Mouse (Mus musculus): Measurements from ENCODE around the gene Ace. TPM values are rescaled to one million over a fixed set of nuclear protein-coding genes. Genes with fewer than 3 reads are reported as not detected.
"Not testable (repeated sequence)": the region's sequence is repeated elsewhere in the genome, so short reads cannot be mapped to it uniquely, and the experiment has no call there.

Gene Ace
- total RNA-seq, 4 experiments from 2014 or later, result 9.4 to 22.2 (median 12.1) TPM

DNA sequence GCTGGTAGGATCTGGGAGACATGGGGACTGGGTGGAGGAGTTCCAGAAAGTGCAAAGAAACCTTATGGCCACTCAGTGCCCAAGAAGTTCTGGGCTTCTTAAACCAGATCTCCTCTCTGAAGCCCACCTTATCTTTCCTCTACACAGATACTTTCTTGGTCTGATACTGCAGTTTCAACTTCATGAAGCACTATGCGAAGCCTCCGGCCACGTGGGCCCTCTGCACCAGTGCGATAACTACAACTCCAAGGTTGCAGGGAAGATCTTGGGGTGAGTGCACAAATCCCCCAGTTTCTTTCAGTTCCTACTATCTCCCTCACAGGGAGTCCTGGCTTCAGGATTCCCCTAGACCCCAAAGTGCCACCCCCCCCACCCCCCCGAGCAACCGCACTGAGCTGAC is 32.3 kb downstream of the Ace start:
- DNase-seq, result no peak

DNA sequence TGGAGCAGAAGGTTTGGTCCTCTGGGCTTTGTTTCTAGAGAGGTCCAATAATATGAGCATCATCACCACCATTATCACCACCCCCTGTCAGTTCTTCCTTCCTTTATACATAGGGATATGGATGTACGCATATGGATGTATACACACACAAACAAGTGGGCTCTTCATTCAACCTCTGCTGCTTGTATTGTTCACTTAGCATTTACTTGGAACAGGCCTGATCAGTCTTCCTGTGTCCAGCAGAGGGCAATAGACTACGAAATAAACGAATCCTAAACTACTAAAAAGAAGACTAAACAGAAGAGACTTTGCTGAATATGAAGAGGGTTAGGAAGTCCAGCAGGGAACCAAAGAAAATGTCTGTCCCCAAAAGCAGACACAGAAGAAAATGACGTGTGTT is 34.0 kb downstream of the Ace start:
- no peak for DNase-seq

DNA sequence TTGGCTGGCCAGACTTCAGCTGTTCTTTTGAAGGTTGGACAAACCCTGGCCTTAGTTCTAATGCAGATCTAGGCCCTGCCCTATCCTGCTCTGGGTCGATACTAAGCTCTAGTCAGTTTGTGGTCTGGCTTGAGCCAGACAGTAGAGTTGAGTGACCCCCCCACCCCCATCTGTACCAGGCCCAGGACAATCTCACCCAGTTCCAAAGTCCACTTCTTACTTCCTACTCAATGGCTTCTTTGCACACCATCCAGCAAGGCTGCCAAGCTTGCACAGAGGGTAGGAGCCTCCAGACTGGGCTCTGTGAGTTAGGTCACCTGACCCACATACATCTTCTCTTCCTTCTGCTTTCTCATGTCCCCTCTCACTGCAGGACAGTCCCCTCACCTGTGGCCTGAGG is 36.8 kb downstream of the Ace start:
- DNase-seq, result no peak

DNA sequence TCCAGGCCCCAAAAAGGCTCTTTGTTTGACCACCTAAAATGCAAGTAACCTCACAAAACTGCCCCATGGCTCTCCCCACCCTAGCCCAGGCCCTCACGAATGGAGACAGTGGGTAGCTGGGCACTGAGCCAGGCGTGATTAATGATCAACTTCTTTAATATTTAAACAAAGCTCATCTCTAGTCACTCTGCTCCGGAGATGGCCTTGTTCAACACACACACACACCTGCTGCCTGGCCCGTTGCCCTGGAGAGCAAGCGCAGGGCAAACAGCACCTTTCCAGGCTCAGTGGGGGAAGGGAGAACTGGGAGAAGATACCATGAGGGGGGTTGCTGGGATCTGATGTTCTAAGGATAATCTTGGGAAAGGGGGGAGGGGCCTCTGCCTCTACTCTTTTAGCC is 38.2 kb downstream of the Ace start:
- DNase-seq, result no peak

DNA sequence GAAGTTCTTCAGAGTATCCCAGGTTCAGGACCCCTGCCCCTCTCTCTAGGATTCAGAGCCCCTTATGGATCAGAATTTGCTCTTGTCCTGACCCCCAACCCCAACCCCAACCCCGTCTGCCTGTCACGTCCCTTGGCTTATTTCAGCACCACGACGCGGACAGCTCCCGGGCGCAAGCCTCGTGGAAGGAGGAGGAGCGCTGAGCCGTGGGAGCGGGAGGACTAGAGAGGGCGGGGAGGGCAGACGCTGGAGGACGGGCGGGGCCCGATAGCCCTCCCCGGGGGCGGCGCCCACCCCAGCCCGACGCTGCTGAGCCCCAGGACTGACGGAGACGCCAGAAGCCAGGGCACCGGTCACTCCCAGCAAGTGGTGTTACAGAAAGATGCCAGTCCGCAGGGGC is 40.1 kb downstream of the Ace start, which contains the start of gene Kcnh6:
TSS of gene Kcnh6 (plus strand) at position 304 of the 400 bp plus-strand sequence.
- DNase-seq, result peak; percentile 32

DNA sequence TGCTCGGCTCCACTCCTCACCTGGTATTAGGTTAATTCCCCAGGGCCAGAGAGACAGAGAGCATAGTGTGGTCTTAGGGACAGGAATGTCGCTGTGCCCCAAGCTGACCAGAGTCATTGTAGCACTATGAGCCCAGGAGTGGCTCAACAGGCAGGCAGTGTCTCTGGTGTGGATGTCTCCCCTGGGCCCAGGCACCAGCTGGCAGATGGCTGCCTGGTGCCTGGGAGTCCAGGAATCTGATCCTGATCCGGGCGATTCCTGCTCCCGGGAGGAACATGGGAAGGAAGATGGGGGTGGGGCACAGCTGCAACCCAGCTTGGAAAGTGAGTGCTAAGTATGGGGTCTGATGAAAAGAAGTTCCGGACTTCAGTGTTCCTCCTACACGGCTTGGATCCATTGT is 45.0 kb downstream of the Ace start:
- DNase-seq, result no peak

DNA sequence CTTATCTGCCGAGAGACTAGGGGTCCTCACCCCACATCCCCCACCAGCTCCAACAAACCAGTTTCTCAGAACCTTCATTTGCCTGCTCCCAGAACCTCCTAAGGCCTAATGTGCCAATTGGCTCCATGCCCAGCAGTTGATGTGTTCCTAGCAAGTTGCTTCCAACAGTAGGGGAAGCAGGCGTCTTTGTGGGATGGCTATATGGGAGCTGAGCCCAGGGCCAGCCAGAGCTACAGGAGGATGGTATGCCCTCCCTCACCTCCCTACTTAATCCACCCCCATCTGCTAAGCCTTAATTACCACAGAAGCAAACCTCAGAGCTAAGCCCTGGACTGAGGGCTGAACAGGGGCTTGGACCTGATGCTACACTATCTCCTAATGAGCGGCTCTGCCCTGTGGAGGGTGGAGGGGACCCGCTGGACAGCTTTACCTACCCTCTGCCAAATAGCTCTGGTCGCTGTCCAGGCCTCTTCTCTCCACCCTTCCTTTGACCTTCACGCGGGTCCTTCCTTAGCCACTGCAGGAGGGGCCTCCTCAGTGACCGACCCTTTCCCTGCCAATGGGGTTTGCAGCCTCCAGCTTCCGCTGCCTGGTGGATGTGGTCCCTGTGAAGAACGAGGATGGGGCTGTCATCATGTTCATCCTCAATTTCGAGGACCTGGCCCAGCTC is 45.9 kb downstream of the Ace start:
- no peak for DNase-seq

DNA sequence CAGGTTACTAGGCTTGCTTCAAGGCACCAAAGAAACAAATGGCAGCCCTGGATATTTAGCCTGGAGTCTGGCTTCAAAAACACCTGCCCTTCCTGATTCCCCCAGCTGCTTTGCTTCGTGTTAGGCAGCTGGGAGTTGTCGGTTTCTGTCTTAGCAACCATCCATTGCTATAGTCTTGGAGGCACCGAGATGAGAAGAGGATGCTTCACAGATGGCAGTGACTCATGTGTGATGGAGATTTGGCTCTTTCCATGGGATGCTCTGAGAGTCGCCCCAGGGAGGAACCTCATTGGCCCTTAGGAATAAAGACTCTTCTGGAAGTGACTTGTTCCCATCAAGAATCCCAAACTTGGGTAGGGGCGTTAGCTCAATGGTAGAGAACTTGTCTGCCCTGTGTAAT is 48.7 kb downstream of the Ace start:
- DNase-seq, result no peak

DNA sequence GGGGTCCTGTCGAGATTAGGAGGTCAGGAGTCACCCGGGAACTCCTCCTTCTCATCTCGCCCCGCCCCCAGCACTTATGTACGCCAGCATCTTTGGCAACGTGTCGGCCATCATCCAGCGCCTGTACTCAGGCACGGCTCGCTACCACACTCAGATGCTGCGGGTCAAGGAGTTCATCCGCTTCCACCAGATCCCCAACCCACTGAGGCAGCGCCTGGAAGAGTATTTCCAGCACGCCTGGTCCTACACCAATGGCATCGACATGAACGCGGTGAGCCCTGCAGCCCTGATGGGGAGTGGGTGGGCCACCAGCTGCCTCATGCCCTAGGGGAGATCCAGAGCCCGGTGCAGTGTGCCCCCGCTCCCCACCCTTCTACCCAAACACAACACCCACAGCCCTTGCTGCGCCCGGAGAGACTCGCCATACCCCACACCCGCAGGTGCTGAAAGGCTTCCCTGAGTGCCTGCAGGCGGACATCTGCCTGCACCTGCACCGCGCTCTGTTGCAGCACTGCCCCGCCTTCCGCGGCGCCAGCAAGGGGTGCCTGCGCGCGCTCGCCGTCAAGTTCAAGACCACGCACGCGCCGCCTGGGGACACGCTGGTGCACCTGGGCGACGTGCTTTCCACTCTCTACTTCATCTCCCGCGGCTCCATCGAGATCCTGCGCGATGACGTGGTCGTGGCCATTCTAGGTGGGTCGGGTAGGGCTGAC is 52.5 kb downstream of the Ace start:
- DNase-seq, result no peak

DNA sequence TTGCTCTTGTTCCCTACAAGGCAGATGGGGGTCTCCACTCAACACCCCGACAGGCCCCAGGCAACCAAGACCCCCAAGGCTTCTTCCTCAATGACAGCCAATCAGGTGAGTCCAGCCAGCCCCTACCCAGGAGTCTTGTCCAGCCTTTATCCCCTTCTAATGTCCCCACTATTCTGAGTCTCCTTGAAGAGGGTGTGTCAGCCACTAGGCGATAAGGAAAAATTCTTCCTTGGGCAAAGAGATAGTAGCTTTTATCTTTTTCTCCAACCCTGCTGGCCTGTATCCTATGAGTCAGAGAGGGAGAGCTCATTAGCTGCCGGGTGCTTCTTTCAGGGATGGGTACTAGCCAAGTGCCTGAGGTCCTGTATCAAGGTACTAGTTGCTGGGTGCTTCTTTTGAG is 58.0 kb downstream of the Ace start:
- no peak for DNase-seq

DNA sequence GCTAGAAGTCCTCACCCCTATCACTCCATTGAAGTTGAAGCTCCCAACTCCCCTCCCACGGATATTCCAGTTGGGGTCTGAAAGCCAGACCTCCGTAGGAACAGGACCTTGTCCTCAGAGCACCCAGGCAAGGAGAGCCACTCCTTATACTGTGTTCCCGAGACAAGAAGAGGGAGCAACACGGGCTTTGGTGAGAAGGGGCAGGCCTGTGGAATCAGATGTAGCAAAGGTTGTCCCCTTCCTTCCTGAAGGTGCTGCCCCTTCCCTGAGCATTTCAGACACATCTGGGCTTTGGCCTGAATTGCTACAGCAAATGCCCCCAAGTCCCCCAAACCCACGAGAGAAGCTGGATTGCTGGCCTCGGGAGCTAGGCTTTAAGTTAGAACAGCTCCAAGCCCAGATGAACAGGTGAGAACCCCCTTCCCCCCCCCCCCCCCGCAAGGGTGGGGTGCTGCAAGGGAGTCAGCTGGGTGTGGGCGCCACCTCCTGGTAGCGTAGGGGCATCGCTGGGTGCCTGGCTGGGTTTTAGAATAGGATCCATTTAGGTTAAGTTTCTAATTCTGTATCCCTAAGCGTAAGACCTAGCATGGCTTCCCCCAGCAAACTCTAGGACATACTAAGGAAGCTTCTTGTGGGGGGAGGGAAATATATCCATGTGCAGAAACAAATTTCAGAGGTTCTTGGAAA is 58.9 kb downstream of the Ace start:
- no peak for DNase-seq

DNA sequence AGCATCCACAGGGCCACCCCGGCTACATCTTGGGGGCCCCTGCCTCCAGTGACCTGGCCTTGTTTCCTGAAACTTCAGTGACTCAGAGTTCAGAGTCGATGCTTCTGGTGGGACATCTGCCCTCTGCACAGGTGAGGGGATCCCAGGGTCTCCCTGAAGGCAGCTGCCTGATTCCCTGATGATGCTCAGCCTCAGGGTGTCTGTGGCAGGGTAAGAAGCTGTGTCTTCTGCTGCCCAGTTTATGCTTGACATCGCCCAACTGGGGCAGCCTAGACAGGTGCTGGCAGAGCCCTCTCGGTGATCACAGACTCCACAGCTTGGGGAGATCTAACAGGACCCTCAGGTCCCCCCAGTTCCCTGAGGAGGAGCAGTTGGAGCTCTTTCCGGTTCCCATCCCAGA is 59.9 kb downstream of the Ace start:
- DNase-seq, result no peak

DNA sequence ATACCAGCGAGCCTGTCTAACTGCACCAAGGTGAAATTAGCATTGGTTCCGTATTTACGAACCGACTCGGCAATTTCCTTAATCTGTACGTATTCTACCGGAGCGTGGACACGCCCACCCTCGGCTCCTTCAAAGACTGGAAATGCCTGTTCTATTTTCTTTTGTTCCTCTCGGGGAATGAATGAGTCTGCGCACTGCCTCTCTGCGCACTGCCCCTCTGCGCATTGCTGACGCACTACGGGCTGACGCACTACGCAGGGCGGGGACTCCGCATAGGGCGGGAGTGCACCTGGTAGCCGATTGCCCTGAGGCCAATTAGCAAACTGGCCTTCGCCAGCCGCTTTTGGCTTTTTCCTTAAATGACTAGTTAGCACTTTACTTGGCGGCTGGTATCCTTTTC is 64.3 kb downstream of the Ace start:
- DNase-seq, result not testable (repeated sequence)

DNA sequence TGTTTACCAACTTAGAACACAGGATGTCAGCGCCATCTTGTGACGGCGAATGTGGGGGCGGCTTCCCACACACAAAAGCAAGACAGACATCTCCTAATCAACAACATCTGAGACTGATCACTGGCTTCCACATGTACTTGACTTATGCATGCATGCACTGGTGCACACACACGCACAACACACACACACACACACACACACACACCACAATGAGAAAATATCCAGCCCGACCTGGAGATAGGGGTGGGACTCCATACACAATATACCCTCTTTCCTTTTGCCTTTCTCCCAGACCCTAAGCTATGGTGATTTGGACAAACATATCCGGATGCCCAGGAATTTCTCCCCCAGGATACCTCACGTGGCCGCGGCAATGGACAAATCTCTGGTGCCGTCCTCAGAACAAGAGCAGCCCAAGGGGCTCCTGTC is 65.8 kb downstream of the Ace start:
- DNase-seq, result no peak

DNA sequence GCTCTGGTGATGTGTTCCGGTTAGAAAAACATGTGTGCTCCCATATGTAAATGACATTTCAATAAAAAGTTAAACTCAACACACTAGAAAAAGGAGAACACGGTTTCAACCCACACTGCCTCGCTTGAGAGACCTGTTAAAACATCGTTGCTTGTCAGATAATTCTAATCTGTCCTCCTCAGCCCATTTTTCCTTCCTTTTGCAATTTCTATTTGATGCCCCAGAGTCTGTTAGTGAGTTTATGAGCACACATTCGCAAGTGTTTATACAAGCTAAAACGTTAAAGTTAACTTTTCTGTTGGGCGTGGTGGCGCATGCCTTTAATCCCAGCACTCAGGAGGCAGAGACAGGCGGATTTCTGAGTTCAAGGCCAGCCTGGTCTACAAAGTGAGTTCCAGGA is 67.2 kb downstream of the Ace start:
- no peak for DNase-seq

DNA sequence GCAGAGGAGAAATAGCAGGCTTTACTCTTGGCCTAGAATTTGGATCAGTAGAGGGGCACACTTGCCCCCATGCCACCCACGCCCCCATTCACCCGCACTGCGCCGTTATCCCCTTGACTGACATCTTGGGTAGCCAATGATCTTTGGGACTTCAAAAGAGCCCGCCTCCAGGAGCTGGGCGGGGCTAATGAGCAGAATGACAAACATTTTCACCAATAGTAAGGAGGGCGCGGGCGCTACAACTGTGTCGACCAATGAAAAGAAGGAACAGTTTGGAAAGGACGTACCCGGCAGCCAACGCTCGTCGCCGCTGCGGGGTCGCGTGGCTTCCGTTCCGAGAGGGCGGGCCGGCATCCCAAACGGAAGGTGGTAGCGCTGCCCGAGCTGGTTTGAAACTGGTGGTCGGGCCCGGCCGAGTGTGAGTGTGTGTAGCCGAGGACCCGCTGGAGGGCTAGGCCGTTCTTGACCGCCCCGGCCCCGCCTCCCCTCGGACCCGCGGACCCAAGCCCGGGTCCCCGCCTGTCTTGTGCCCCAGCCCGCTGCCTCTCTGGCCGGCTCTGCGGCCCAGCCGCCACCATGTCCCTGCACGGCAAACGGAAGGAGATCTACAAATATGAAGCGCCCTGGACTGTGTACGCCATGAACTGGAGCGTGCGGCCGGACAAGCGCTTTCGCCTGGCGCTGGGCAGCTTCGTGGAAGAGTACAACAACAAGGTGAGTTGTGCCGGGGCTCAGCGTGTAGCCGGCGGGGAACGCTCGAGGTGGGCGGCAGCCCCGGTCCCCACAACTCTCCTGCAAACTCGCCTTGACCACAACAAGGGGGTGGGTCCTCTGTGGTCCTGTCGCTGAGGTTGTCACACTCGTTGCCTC is 69.0 kb downstream of the Ace start, which contains the start of gene Dcaf7:
TSS of gene Dcaf7 (plus strand) at position 325 of the 870 bp plus-strand sequence.
- peak; percentile 97 for DNase-seq

DNA sequence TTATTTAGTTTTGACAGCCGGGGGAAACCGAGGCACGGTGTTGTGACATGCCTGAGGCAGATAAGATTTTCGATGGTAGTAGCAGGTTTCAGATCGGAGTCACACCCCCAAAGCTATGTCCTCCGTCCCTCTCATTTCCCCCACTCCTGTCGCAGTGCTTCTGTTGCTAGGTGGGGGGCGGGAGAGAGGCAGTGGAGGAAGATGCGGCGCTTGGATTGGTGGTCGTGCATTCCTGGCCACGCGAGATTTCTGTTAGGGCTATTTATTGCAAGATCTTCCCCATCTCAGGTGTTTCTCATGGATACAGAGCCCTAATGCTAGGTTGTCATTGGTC is 69.6 kb downstream of the Ace start:
- DNase-seq, result peak; percentile 31

Other genes starting within 250 kb of the Ace start
- gene Cyb561, start 14.6 kb upstream of the Ace start, total RNA-seq (2022), result 100 to 1,000 TPM; 214 to 322 (median 255) TPM
- gene Ace3, start 26.7 kb downstream of the Ace start, total RNA-seq (2022), result not detected
- gene Kcnh6, start 40.2 kb downstream of the Ace start, total RNA-seq (2022), result under 1 TPM; 0.31 to 0.67 (median 0.40) TPM
- 10 to 100 TPM; 57.3 to 79.3 (median 70.3) TPM for gene Dcaf7, start 68.9 kb downstream of the Ace start, total RNA-seq (2022)
- 10 to 100 TPM; 26.3 to 38.6 (median 33.1) TPM for gene Taco1, start 98.1 kb downstream of the Ace start, total RNA-seq (2022)
- gene Map3k3, start 116.7 kb downstream of the Ace start, total RNA-seq (2022), result 10 to 100 TPM; 41.7 to 58.2 (median 47.2) TPM
- not detected for gene Gm10840, start 192.9 kb downstream of the Ace start, total RNA-seq (2022)
- gene Limd2, start 192.9 kb downstream of the Ace start, total RNA-seq (2022), result 10 to 100 TPM in 3 of 4 experiments, 1 to 10 TPM in 1; 9.6 to 18.9 (median 14.3) TPM
- 10 to 100 TPM; 15.1 to 26.8 (median 19.3) TPM for gene Strada, start 234.2 kb downstream of the Ace start, total RNA-seq (2022)
- 100 to 1,000 TPM in 3 of 4 experiments, 10 to 100 TPM in 1; 84.3 to 125 (median 116) TPM for gene Ccdc47, start 248.4 kb downstream of the Ace start, total RNA-seq (2022)
- gene Ddx42, start 249.0 kb downstream of the Ace start, total RNA-seq (2022), result 10 to 100 TPM; 53.4 to 71.6 (median 64.1) TPM

Data from adrenal gland, adult 8-10 months (tissue).